Mouse (Mus musculus): ENCODE measurements around the gene Me3. TPM values are rescaled to one million over a fixed set of nuclear protein-coding genes. Genes with fewer than 3 reads are reported as not detected.
"Not testable (repeated sequence)": the region's sequence is repeated elsewhere in the genome, so short reads cannot be mapped to it uniquely, and the experiment has no call there.

Me3 gene
- total and polyA plus RNA-seq, 3 experiments, result 107 to 140 (median 119) TPM

- no peaks in the 10 kb centered on the region; the same call in 1 of the 2 replicates for H3K36me3 ChIP-seq (ENCODE audit: control insufficient read depth, insufficient read depth, low read length)
- intact Hi-C loops (cut with DNase I), result no loop called here
- no peak overlapping the region for H3K4me3 ChIP-seq
- H3K9ac ChIP-seq (ENCODE audit: low read depth, low read length), result no peak overlapping the region
- no peak for DNase-seq
- no peaks in the 10 kb centered on the region for H3K4me1 ChIP-seq (ENCODE audit: control insufficient read depth, insufficient read depth, low read length)
- 53% methylated on average over 2 of the region's 2 CpGs for WGBS
- H3K27me3 ChIP-seq (ENCODE audit: control insufficient read depth, insufficient read depth, low read length), result no peaks in the 10 kb centered on the region
- TF ChIP-seq CTCF (IDR thresholded peaks at IDR 0.05) (no peak), EP300 (IDR thresholded peaks at IDR 0.05; ENCODE audit: insufficient read depth, low read depth, low read length) (no peak), POLR2A (IDR thresholded peaks at IDR 0.05; ENCODE audit: insufficient read depth, low read depth, low read length) (no peak)
- no peaks in the 10 kb centered on the region for H3K79me2 ChIP-seq (replicated peaks; ENCODE audit: control insufficient read depth, insufficient read depth, low read length)
- H3K27ac ChIP-seq, result no peak overlapping the region
These were observed 88.1 kb downstream of the Me3 start for GRCm38 (mm10) chr7:89720256-89720655.

- intact Hi-C loops (cut with DNase I), result no loop called here
- WGBS, result 86% methylated on average over 3 of the region's 3 CpGs
- TF ChIP-seq EP300 (IDR thresholded peaks at IDR 0.05; ENCODE audit: insufficient read depth, low read depth, low read length) (no peak), CTCF (IDR thresholded peaks at IDR 0.05) (no peak), POLR2A (IDR thresholded peaks at IDR 0.05; ENCODE audit: insufficient read depth, low read depth, low read length) (no peak)
These were observed 94.5 kb downstream of the Me3 start for GRCm38 (mm10) chr7:89726712-89727111.

GRCm38 (mm10) chr7:89727615-89728014 is 95.4 kb downstream of the Me3 start:
- no peak for DNase-seq
- Histone ChIP-seq H3K27ac (no peak overlapping the region), H3K27me3 (ENCODE audit: control insufficient read depth, insufficient read depth, low read length) (no peaks in the 10 kb centered on the region), H3K79me2 (replicated peaks; ENCODE audit: control insufficient read depth, insufficient read depth, low read length) (no peaks in the 10 kb centered on the region), H3K9ac (ENCODE audit: low read depth, low read length) (no peak overlapping the region), H3K4me3 (no peak overlapping the region), H3K4me1 (ENCODE audit: control insufficient read depth, insufficient read depth, low read length) (no peaks in the 10 kb centered on the region), H3K36me3 (ENCODE audit: control insufficient read depth, insufficient read depth, low read length) (no peaks in the 10 kb centered on the region)
- intact Hi-C loops (cut with DNase I), result no loop called here
- 95% methylated on average over 1 of the region's 1 CpGs for WGBS
- TF ChIP-seq POLR2A (IDR thresholded peaks at IDR 0.05; ENCODE audit: insufficient read depth, low read depth, low read length) (no peak), CTCF (IDR thresholded peaks at IDR 0.05) (no peak), EP300 (IDR thresholded peaks at IDR 0.05; ENCODE audit: insufficient read depth, low read depth, low read length) (no peak)

More at GRCm38 (mm10) chr7:89726712-89727111, 94.5 kb downstream of the Me3 start:
- DNase-seq, result no peak
- no peaks in the 10 kb centered on the region for H3K4me1 ChIP-seq (ENCODE audit: control insufficient read depth, insufficient read depth, low read length)
- H3K4me3 ChIP-seq, result no peak overlapping the region
- no peaks in the 10 kb centered on the region for H3K79me2 ChIP-seq (replicated peaks; ENCODE audit: control insufficient read depth, insufficient read depth, low read length)
- no peaks in the 10 kb centered on the region for H3K27me3 ChIP-seq (ENCODE audit: control insufficient read depth, insufficient read depth, low read length)
- no peak overlapping the region for H3K27ac ChIP-seq
- H3K36me3 ChIP-seq (ENCODE audit: control insufficient read depth, insufficient read depth, low read length), result no peaks in the 10 kb centered on the region
- H3K9ac ChIP-seq (ENCODE audit: low read depth, low read length), result no peak overlapping the region

GRCm38 (mm10) chr7:89728393-89728792 is 96.2 kb downstream of the Me3 start:
- no peak for DNase-seq
- intact Hi-C loops (cut with DNase I), result no loop called here
- Histone ChIP-seq H3K79me2 (replicated peaks; ENCODE audit: control insufficient read depth, insufficient read depth, low read length) (no peaks in the 10 kb centered on the region), H3K9ac (ENCODE audit: low read depth, low read length) (no peak overlapping the region), H3K4me3 (no peak overlapping the region), H3K27ac (no peak overlapping the region), H3K36me3 (ENCODE audit: control insufficient read depth, insufficient read depth, low read length) (no peaks in the 10 kb centered on the region), H3K4me1 (ENCODE audit: control insufficient read depth, insufficient read depth, low read length) (no peaks in the 10 kb centered on the region), H3K27me3 (ENCODE audit: control insufficient read depth, insufficient read depth, low read length) (no peaks in the 10 kb centered on the region)
- no peak for TF ChIP-seq POLR2A (IDR thresholded peaks at IDR 0.05; ENCODE audit: insufficient read depth, low read depth, low read length)
- TF ChIP-seq EP300 (IDR thresholded peaks at IDR 0.05; ENCODE audit: insufficient read depth, low read depth, low read length), result no peak
- no peak for TF ChIP-seq CTCF (IDR thresholded peaks at IDR 0.05)
- WGBS, result 76% methylated on average over 3 of the region's 3 CpGs

GRCm38 (mm10) chr7:89730514-89730913 is 98.3 kb downstream of the Me3 start:
- Histone ChIP-seq H3K79me2 (replicated peaks; ENCODE audit: control insufficient read depth, insufficient read depth, low read length) (no peaks in the 10 kb centered on the region), H3K4me1 (ENCODE audit: control insufficient read depth, insufficient read depth, low read length) (no peaks in the 10 kb centered on the region), H3K4me3 (no peak overlapping the region), H3K27ac (no peak overlapping the region), H3K9ac (ENCODE audit: low read depth, low read length) (no peak overlapping the region), H3K36me3 (ENCODE audit: control insufficient read depth, insufficient read depth, low read length) (no peaks in the 10 kb centered on the region), H3K27me3 (ENCODE audit: control insufficient read depth, insufficient read depth, low read length) (no peaks in the 10 kb centered on the region)
- no peak for TF ChIP-seq EP300 (IDR thresholded peaks at IDR 0.05; ENCODE audit: insufficient read depth, low read depth, low read length)
- TF ChIP-seq POLR2A (IDR thresholded peaks at IDR 0.05; ENCODE audit: insufficient read depth, low read depth, low read length), result no peak
- no peak for TF ChIP-seq CTCF (IDR thresholded peaks at IDR 0.05)
- 27% methylated on average over 2 of the region's 2 CpGs for WGBS
- no peak for DNase-seq
- intact Hi-C loops (cut with DNase I), result no loop called here

GRCm38 (mm10) chr7:89731115-89731514 is 98.9 kb downstream of the Me3 start:
- H3K4me1 ChIP-seq (ENCODE audit: control insufficient read depth, insufficient read depth, low read length); H3K9ac ChIP-seq (ENCODE audit: low read depth, low read length); H3K4me3 ChIP-seq; intact Hi-C loops (cut with DNase I); H3K27ac ChIP-seq; H3K79me2 ChIP-seq (replicated peaks; ENCODE audit: control insufficient read depth, insufficient read depth, low read length); H3K36me3 ChIP-seq (ENCODE audit: control insufficient read depth, insufficient read depth, low read length); DNase-seq; H3K27me3 ChIP-seq (ENCODE audit: control insufficient read depth, insufficient read depth, low read length): not testable (repeated sequence)
- 100% methylated on average over 2 of the region's 2 CpGs for WGBS
